Mouse (Mus musculus) lung, embryonic 16.5 days (tissue): ENCODE results near the gene Pik3r5. TPM values are rescaled to one million over a fixed set of nuclear protein-coding genes. Genes with fewer than 3 reads are reported as not detected.

Experiments used
- ATAC-seq: fragments of 200-750 bp; cut with Nextera tagmentation; 2 replicates; pipeline ENCODE4 v1.8.0; 2017; ENCODE audit warnings: low read depth, mild to moderate bottlenecking, moderate library complexity
- H3K27ac ChIP-seq: fragments of 300-500 bp; sonication (generic); 2 replicates; pipeline ENCODE4 v1.5.1; 2014; ENCODE audit warnings: mild to moderate bottlenecking, control low read depth, low read length
- H3K27me3 ChIP-seq: fragments of 300-500 bp; sonication (generic); 2 replicates; pipeline ENCODE4 v1.6.1; 2014; ENCODE audit warnings: low read depth, low read length, mixed read lengths; ENCODE audit not compliant: control insufficient read depth, insufficient read depth
- H3K36me3 ChIP-seq: fragments of 300-500 bp; sonication (generic); 2 replicates; pipeline ENCODE4 v1.6.1; 2014; ENCODE audit warnings: low read length; ENCODE audit not compliant: control insufficient read depth, insufficient read depth
- H3K4me1 ChIP-seq: fragments of 300-500 bp; sonication (generic); replicated peaks from 2 replicates; pipeline ENCODE4 v1.6.1; 2014; ENCODE audit warnings: low read length, mixed read lengths; ENCODE audit not compliant: control insufficient read depth, insufficient read depth
- H3K4me2 ChIP-seq: fragments of 300-500 bp; sonication (generic); 2 replicates; pipeline ENCODE4 v1.6.1; 2014; ENCODE audit warnings: low read depth, low read length, control low read depth
- H3K4me3 ChIP-seq: fragments of 300-500 bp; sonication (generic); 2 replicates; pipeline ENCODE4 v1.5.1; 2014; ENCODE audit warnings: mild to moderate bottlenecking, low read length, control low read depth
- H3K9ac ChIP-seq: fragments of 300-500 bp; sonication (generic); 2 replicates; pipeline ENCODE4 v1.6.1; 2014; ENCODE audit warnings: low read length, control low read depth
- H3K9me3 ChIP-seq: fragments of 300-500 bp; sonication (generic); 2 replicates; pipeline ENCODE4 v1.6.1; 2016; ENCODE audit warnings: low read length; ENCODE audit not compliant: control insufficient read depth
- WGBS: fragments of 180-500 bp; shearing (Covaris S2); extraction: QIAGEN DNeasy Blood & Tissue Kit; methylation state at CpG from one replicate; pipeline ENCODE4 v1.1.7; 2014; 5-methylcytosine and 5-hydroxymethylcytosine counted together
- polyA plus RNA-seq: library from polyadenylated mRNA; unstranded; fragments of >200 nt; fragmentation: Nextera tagmentation; extraction: Ambion mirVana; gene quantifications from 2 replicates; pipeline ENCODE4 v1.2.1, GENCODE M21; 2015

Pik3r5 gene
- polyA plus RNA-seq, 1 experiment from 2014 or later, result 0.55 TPM

GRCm38 (mm10) chr11:68509194-68509593 is 77.3 kb downstream of the Pik3r5 start:
- Histone ChIP-seq H3K9me3 (no peaks in the 10 kb centered on the region), H3K36me3 (no peaks in the 10 kb centered on the region), H3K4me3 (no peak overlapping the region), H3K27me3 (no peaks in the 10 kb centered on the region), H3K27ac (no peak overlapping the region), H3K9ac (no peak overlapping the region), H3K4me1 (no peaks in the 10 kb centered on the region), H3K4me2 (no peak overlapping the region)
- WGBS, result 43% methylated on average over 2 of the region's 2 CpGs
- no peak for ATAC-seq

- Histone ChIP-seq H3K27me3 (no peaks in the 10 kb centered on the region), H3K27ac (no peak overlapping the region), H3K4me3 (no peak overlapping the region), H3K9me3 (no peaks in the 10 kb centered on the region), H3K4me2 (no peak overlapping the region), H3K9ac (no peak overlapping the region), H3K36me3 (no peaks in the 10 kb centered on the region), H3K4me1 (no peaks in the 10 kb centered on the region)
- ATAC-seq, result no peak
- 43% methylated on average over 3 of the region's 3 CpGs for WGBS
These were observed 82.0 kb downstream of the Pik3r5 start for GRCm38 (mm10) chr11:68513969-68514368.

GRCm38 (mm10) chr11:68519362-68519761 is 87.4 kb downstream of the Pik3r5 start:
- H3K27me3 ChIP-seq, result no peaks in the 10 kb centered on the region
- 84% methylated on average over 4 of the region's 4 CpGs for whole genome bisulfite sequencing
- no peak overlapping the region for H3K4me3 ChIP-seq

GRCm38 (mm10) chr11:68519815-68520214 is 87.9 kb downstream of the Pik3r5 start:
- H3K27me3 ChIP-seq, result no peaks in the 10 kb centered on the region
- ATAC-seq, result no peak
- no peaks in the 10 kb centered on the region for H3K4me1 ChIP-seq
- H3K9me3 ChIP-seq, result peaks cover 3% of the 10 kb centered on the region; the same call in 1 of the 2 replicates
- 77% methylated on average over 5 of the region's 5 CpGs for WGBS
- H3K27ac ChIP-seq, result no peak overlapping the region
- H3K4me2 ChIP-seq, result no peak overlapping the region
- H3K4me3 ChIP-seq, result no peak overlapping the region
- H3K36me3 ChIP-seq, result no peaks in the 10 kb centered on the region
- H3K9ac ChIP-seq, result no peak overlapping the region

More at GRCm38 (mm10) chr11:68519362-68519761, 87.4 kb downstream of the Pik3r5 start:
- Histone ChIP-seq H3K9ac (no peak overlapping the region), H3K36me3 (no peaks in the 10 kb centered on the region), H3K27ac (no peak overlapping the region), H3K9me3 (peaks cover 3% of the 10 kb centered on the region; the same call in 1 of the 2 replicates), H3K4me2 (no peak overlapping the region), H3K4me1 (no peaks in the 10 kb centered on the region)
- no peak for ATAC-seq

GRCm38 (mm10) chr11:68520439-68520838 is 88.5 kb downstream of the Pik3r5 start:
- Histone ChIP-seq H3K36me3 (no peaks in the 10 kb centered on the region), H3K27me3 (no peaks in the 10 kb centered on the region), H3K4me2 (no peak overlapping the region), H3K27ac (no peak overlapping the region), H3K9me3 (peaks cover 3% of the 10 kb centered on the region; the same call in 1 of the 2 replicates), H3K4me3 (no peak overlapping the region), H3K9ac (no peak overlapping the region), H3K4me1 (no peaks in the 10 kb centered on the region)
- ATAC-seq, result no peak
- 77% methylated on average over 2 of the region's 2 CpGs for WGBS

- H3K4me1 ChIP-seq, result no peaks in the 10 kb centered on the region
- H3K36me3 ChIP-seq, result no peaks in the 10 kb centered on the region
- 77% methylated on average over 5 of the region's 5 CpGs for WGBS
- H3K9me3 ChIP-seq, result peaks cover 3% of the 10 kb centered on the region; the same call in 1 of the 2 replicates
- no peak overlapping the region for H3K27ac ChIP-seq
- no peak for ATAC-seq
- H3K27me3 ChIP-seq, result no peaks in the 10 kb centered on the region
- no peak overlapping the region for H3K4me2 ChIP-seq
- no peak overlapping the region for H3K9ac ChIP-seq
- H3K4me3 ChIP-seq, result no peak overlapping the region
These were observed 89.4 kb downstream of the Pik3r5 start for GRCm38 (mm10) chr11:68521352-68521751.

GRCm38 (mm10) chr11:68526441-68526840 is 94.5 kb downstream of the Pik3r5 start:
- WGBS, result 61% methylated on average over 4 of the region's 4 CpGs
- Histone ChIP-seq H3K4me2 (no peak overlapping the region), H3K9ac (no peak overlapping the region), H3K27ac (no peak overlapping the region), H3K4me1 (no peaks in the 10 kb centered on the region), H3K36me3 (no peaks in the 10 kb centered on the region), H3K9me3 (no peaks in the 10 kb centered on the region), H3K4me3 (no peak overlapping the region), H3K27me3 (no peaks in the 10 kb centered on the region; the same call in 1 of the 2 replicates)
- ATAC-seq, result no peak

GRCm38 (mm10) chr11:68531066-68531806 is 99.3 kb downstream of the Pik3r5 start:
- no peaks in the 10 kb centered on the region for H3K36me3 ChIP-seq
- H3K27ac ChIP-seq, result no peak overlapping the region
- H3K9ac ChIP-seq, result no peak overlapping the region
- peak; percentile 64 for ATAC-seq
- whole genome bisulfite sequencing, result 25% methylated on average over 16 of the region's 16 CpGs
- H3K4me1 ChIP-seq, result peaks cover 8% of the 10 kb centered on the region
- H3K4me2 ChIP-seq, result no peak overlapping the region
- no peaks in the 10 kb centered on the region; the same call in 1 of the 2 replicates for H3K27me3 ChIP-seq
- H3K9me3 ChIP-seq, result no peaks in the 10 kb centered on the region
- H3K4me3 ChIP-seq, result no peak overlapping the region

- Histone ChIP-seq H3K27ac (no peak overlapping the region), H3K27me3 (no peaks in the 10 kb centered on the region; the same call in 1 of the 2 replicates), H3K4me2 (no peak overlapping the region), H3K4me3 (no peak overlapping the region), H3K9ac (no peak overlapping the region), H3K4me1 (peaks cover 8% of the 10 kb centered on the region), H3K36me3 (no peaks in the 10 kb centered on the region), H3K9me3 (no peaks in the 10 kb centered on the region)
- 45% methylated on average over 11 of the region's 11 CpGs for WGBS
- ATAC-seq, result no peak
These were observed 100.1 kb downstream of the Pik3r5 start for GRCm38 (mm10) chr11:68531941-68532535.
